Mouse (Mus musculus) MEL (cell line): ENCODE measurements around the gene Cacna1c. TPM values are rescaled to one million over a fixed set of nuclear protein-coding genes. Genes with fewer than 3 reads are reported as not detected.

ENCODE experiments used
- DNase-seq: peaks from one replicate; pipeline ENCODE4 v3.0.0; 2011; ENCODE audit warnings: low read depth, low spot score
- H3K27ac ChIP-seq: 2 replicates; pipeline ENCODE4 v1.5.1; 2012; ENCODE audit warnings: low read depth, mild to moderate bottlenecking, control low read depth, low read length, moderate library complexity; ENCODE audit not compliant: control insufficient read depth
- H3K27me3 ChIP-seq, 2 experiments: fragments of 150-350 bp in 1 of 2; sonication (generic) in 1 of 2; 2 replicates each; pipeline ENCODE4 v1.6.1; 2012; ENCODE audit warnings: low read length in 2 of 2, mild to moderate bottlenecking in 2 of 2, improper control_type of control experiment in 1 of 2, moderate library complexity in 1 of 2; ENCODE audit not compliant: insufficient read depth in 2 of 2, control insufficient read depth in 1 of 2
- H3K36me3 ChIP-seq, 2 experiments: 2 replicates each; pipeline ENCODE4 v1.6.1; 2012 to 2014; ENCODE audit warnings: low read length in 2 of 2, improper control_type of control experiment in 1 of 2, inconsistent platforms in 1 of 2, mild to moderate bottlenecking in 1 of 2; ENCODE audit not compliant: insufficient read depth in 2 of 2, control insufficient read depth in 1 of 2
- H3K4me1 ChIP-seq, 2 experiments: fragments of 150-350 bp in 1 of 2; sonication (generic) in 1 of 2; 2 replicates each; pipeline ENCODE4 v1.6.1; 2012; ENCODE audit warnings: low read length in 2 of 2, improper control_type of control experiment in 1 of 2, mild to moderate bottlenecking in 1 of 2; ENCODE audit not compliant: insufficient read depth in 2 of 2, control insufficient read depth in 1 of 2
- H3K4me3 ChIP-seq, 2 experiments: fragments of 150-350 bp in 1 of 2; sonication (generic) in 1 of 2; 2 replicates each; pipeline ENCODE4 v1.5.1; 2012; ENCODE audit warnings: low read depth in 2 of 2, low read length in 2 of 2, mild to moderate bottlenecking in 2 of 2, moderate library complexity in 2 of 2, control low read depth in 1 of 2, improper control_type of control experiment in 1 of 2; ENCODE audit not compliant: control insufficient read depth in 1 of 2, insufficient read depth in 1 of 2
- H3K79me2 ChIP-seq: 2 replicates; pipeline ENCODE4 v1.6.1; 2012; ENCODE audit warnings: mild to moderate bottlenecking, low read length, moderate library complexity; ENCODE audit not compliant: control insufficient read depth, poor library complexity, insufficient read depth
- H3K9ac ChIP-seq: 2 replicates; pipeline ENCODE4 v1.6.1; 2012; ENCODE audit warnings: low read depth, mild to moderate bottlenecking, control low read depth, low read length, moderate library complexity; ENCODE audit not compliant: control insufficient read depth, poor library complexity, severe bottlenecking
- H3K9me3 ChIP-seq: fragments of 150-350 bp; sonication (generic); replicated peaks from 2 replicates; pipeline ENCODE4 v1.6.1; 2012; ENCODE audit warnings: mild to moderate bottlenecking, low read length, improper control_type of control experiment, moderate library complexity; ENCODE audit not compliant: insufficient read depth
- BHLHE40 ChIP-seq: IDR thresholded peaks from 2 replicates; pipeline ENCODE4 v1.6.1; 2012; ENCODE audit warnings: low read depth, mild to moderate bottlenecking, inconsistent platforms, low read length, improper control_type of control experiment, borderline replicate concordance
- CHD1 ChIP-seq: IDR thresholded peaks from 2 replicates; pipeline ENCODE4 v1.6.1; 2012; ENCODE audit warnings: low read depth, mild to moderate bottlenecking, inconsistent platforms, low read length, improper control_type of control experiment
- CHD2 ChIP-seq: IDR thresholded peaks from 2 replicates; pipeline ENCODE4 v1.6.1; 2011; ENCODE audit warnings: low read length, improper control_type of control experiment
- CTCF ChIP-seq, 3 experiments: IDR thresholded peaks in 2 of 3; conservative IDR thresholded peaks in 1 of 3; 2 replicates each; pipeline ENCODE4 v1.5.1; 2011 to 2012; ENCODE audit warnings: low read length in 3 of 3, low read depth in 2 of 3, mild to moderate bottlenecking in 2 of 3, improper control_type of control experiment in 1 of 3, inconsistent platforms in 1 of 3, mixed read lengths in 1 of 3, moderate library complexity in 1 of 3; ENCODE audit not compliant: control insufficient read depth in 1 of 3, insufficient read depth in 1 of 3, poor library complexity in 1 of 3, severe bottlenecking in 1 of 3
- E2F4 ChIP-seq: IDR thresholded peaks from 2 replicates; pipeline ENCODE4 v1.6.1; 2011; ENCODE audit warnings: low read depth, low read length, improper control_type of control experiment, borderline replicate concordance
- ELF1 ChIP-seq: IDR thresholded peaks from 2 replicates; pipeline ENCODE4 v1.6.1; 2014; ENCODE audit warnings: low read depth, mild to moderate bottlenecking, inconsistent platforms, low read length, improper control_type of control experiment, moderate library complexity
- EP300 ChIP-seq, 2 experiments: IDR thresholded peaks; 2 replicates each; pipeline ENCODE4 v1.6.1; 2011; ENCODE audit warnings: improper control_type of control experiment in 2 of 2, low read length in 2 of 2, low read depth in 1 of 2, mild to moderate bottlenecking in 1 of 2
- ETS1 ChIP-seq: IDR thresholded peaks from 2 replicates; pipeline ENCODE4 v1.6.1; 2012; ENCODE audit warnings: low read depth, mild to moderate bottlenecking, inconsistent platforms, low read length, improper control_type of control experiment, moderate library complexity
- GATA1 ChIP-seq: IDR thresholded peaks from 2 replicates; pipeline ENCODE4 v1.6.1; 2011; ENCODE audit warnings: low read depth, low read length, improper control_type of control experiment
- HCFC1 ChIP-seq: IDR thresholded peaks from 2 replicates; pipeline ENCODE4 v1.6.1; 2012; ENCODE audit warnings: low read depth, mild to moderate bottlenecking, inconsistent platforms, low read length, improper control_type of control experiment, moderate library complexity
- KAT2A ChIP-seq: conservative IDR thresholded peaks from 2 replicates; pipeline ENCODE4 v1.6.1; 2012; ENCODE audit warnings: low read depth, low read length, improper control_type of control experiment, inconsistent platforms
- MAZ ChIP-seq: IDR thresholded peaks from 2 replicates; pipeline ENCODE4 v1.6.1; 2012; ENCODE audit warnings: low read depth, mild to moderate bottlenecking, inconsistent platforms, low read length, improper control_type of control experiment
- MEF2A ChIP-seq: IDR thresholded peaks from 2 replicates; pipeline ENCODE4 v1.6.1; 2014; ENCODE audit warnings: low read depth, mild to moderate bottlenecking, inconsistent platforms, low read length, improper control_type of control experiment; ENCODE audit not compliant: poor library complexity, insufficient replicate concordance, severe bottlenecking; ENCODE audit errors: extremely low read depth
- MYB ChIP-seq: IDR thresholded peaks from 2 replicates; pipeline ENCODE4 v1.6.1; 2011; ENCODE audit warnings: mild to moderate bottlenecking, low read depth, low read length, improper control_type of control experiment
- MYC ChIP-seq: IDR thresholded peaks from 2 replicates; pipeline ENCODE4 v1.6.1; 2011; ENCODE audit warnings: low read depth, mild to moderate bottlenecking, low read length, improper control_type of control experiment, moderate library complexity
- NELFE ChIP-seq: IDR thresholded peaks from 2 replicates; pipeline ENCODE4 v1.6.1; 2011; ENCODE audit warnings: low read depth, low read length, improper control_type of control experiment
- POLR2A ChIP-seq, 2 experiments: IDR thresholded peaks; 2 replicates each; pipeline ENCODE4 v1.6.1; 2011 to 2012; ENCODE audit warnings: low read length in 2 of 2, mild to moderate bottlenecking in 2 of 2, control low read depth in 1 of 2, improper control_type of control experiment in 1 of 2, low read depth in 1 of 2, moderate library complexity in 1 of 2; ENCODE audit not compliant: control insufficient read depth in 1 of 2, insufficient read depth in 1 of 2, poor library complexity in 1 of 2
- POLR2AphosphoS5 ChIP-seq: IDR thresholded peaks from 2 replicates; pipeline ENCODE4 v1.6.1; 2012; ENCODE audit warnings: low read depth, borderline replicate concordance, mild to moderate bottlenecking, inconsistent platforms, low read length, moderate library complexity, mixed read lengths
- RAD21 ChIP-seq: IDR thresholded peaks from 2 replicates; pipeline ENCODE4 v1.6.1; 2011; ENCODE audit warnings: mild to moderate bottlenecking, low read depth, low read length, improper control_type of control experiment
- SIN3A ChIP-seq: IDR thresholded peaks from 2 replicates; pipeline ENCODE4 v1.6.1; 2012; ENCODE audit warnings: low read length, improper control_type of control experiment, inconsistent platforms
- SMC3 ChIP-seq: IDR thresholded peaks from 2 replicates; pipeline ENCODE4 v1.6.1; 2011; ENCODE audit warnings: low read depth, low read length, improper control_type of control experiment
- TAL1 ChIP-seq: IDR thresholded peaks from 2 replicates; pipeline ENCODE4 v1.6.1; 2012; ENCODE audit warnings: mild to moderate bottlenecking, inconsistent platforms, low read length, moderate library complexity, mixed read lengths
- TCF12 ChIP-seq: IDR thresholded peaks from 2 replicates; pipeline ENCODE4 v1.6.1; 2014; ENCODE audit warnings: low read depth, mild to moderate bottlenecking, inconsistent platforms, low read length, improper control_type of control experiment, moderate library complexity
- UBTF ChIP-seq: IDR thresholded peaks from 2 replicates; pipeline ENCODE4 v1.6.1; 2012; ENCODE audit warnings: low read depth, mild to moderate bottlenecking, inconsistent platforms, low read length, improper control_type of control experiment, moderate library complexity, borderline replicate concordance; ENCODE audit not compliant: insufficient read depth
- USF1 ChIP-seq: IDR thresholded peaks from 2 replicates; pipeline ENCODE4 v1.6.1; 2014; ENCODE audit warnings: low read depth, mild to moderate bottlenecking, inconsistent platforms, low read length, improper control_type of control experiment, moderate library complexity
- USF2 ChIP-seq, 2 experiments: IDR thresholded peaks; 2 replicates each; pipeline ENCODE4 v1.6.1; 2011 to 2012; ENCODE audit warnings: improper control_type of control experiment in 2 of 2, low read length in 2 of 2, borderline replicate concordance in 1 of 2, inconsistent platforms in 1 of 2, low read depth in 1 of 2, mild to moderate bottlenecking in 1 of 2; ENCODE audit not compliant: insufficient read depth in 1 of 2
- ZC3H11A ChIP-seq: IDR thresholded peaks from 2 replicates; pipeline ENCODE4 v1.6.1; 2012; ENCODE audit warnings: low read depth, mild to moderate bottlenecking, inconsistent platforms, low read length, improper control_type of control experiment
- ZKSCAN1 ChIP-seq: IDR thresholded peaks from 2 replicates; pipeline ENCODE4 v1.6.1; 2012; ENCODE audit warnings: low read depth, mild to moderate bottlenecking, inconsistent platforms, low read length, improper control_type of control experiment, moderate library complexity
- ZNF384 ChIP-seq: IDR thresholded peaks from 2 replicates; pipeline ENCODE4 v1.6.1; 2012; ENCODE audit warnings: low read depth, mild to moderate bottlenecking, inconsistent platforms, low read length, improper control_type of control experiment
- polyA plus RNA-seq, 2 experiments: library from polyadenylated mRNA; stranded (reverse) in 1 of 2; unstranded in 1 of 2; fragments of >175 nt in 1 of 2; fragments of >200 nt in 1 of 2; gene quantifications; 2 replicates each; pipeline versions ENCODE4 v1.2.1 to v1.2.4; 2012; ENCODE audit warnings: low replicate concordance in 2 of 2, low read depth in 1 of 2; ENCODE audit not compliant: insufficient read length in 2 of 2, insufficient read depth in 1 of 2, missing spikeins in 1 of 2
- total RNA-seq: library from RNA; depleted of rRNA; stranded (reverse); fragments of 300-350 nt; gene quantifications from 2 replicates; pipeline ENCODE4 v1.2.3, GENCODE M21; 2012

Cacna1c gene
- total and polyA plus RNA-seq, 3 experiments: 3.4 to 4.4 TPM; not detected in 1

- H3K4me3 ChIP-seq: no peak overlapping the region
- H3K4me1 ChIP-seq: no peaks in the 10 kb centered on the region
- TF ChIP-seq SMC3: no peak
- TF ChIP-seq ZKSCAN1: no peak
- TF ChIP-seq HCFC1: no peak
- no peak for TF ChIP-seq CTCF (IDR thresholded peaks at IDR 0.05 in 2 of 3, conservative IDR thresholded peaks at IDR 0.05 in 1 of 3; ENCODE audit: control insufficient read depth in 1 of 3, insufficient read depth in 1 of 3, low read depth in 2 of 3, low read length in 3 of 3, poor library complexity in 1 of 3, severe bottlenecking in 1 of 3)
- TF ChIP-seq NELFE: no peak
- TF ChIP-seq TAL1: no peak
- no peak for TF ChIP-seq ZC3H11A
- no peak for TF ChIP-seq SIN3A
- TF ChIP-seq MEF2A: no peak
- no peak for TF ChIP-seq ELF1
- TF ChIP-seq RAD21: no peak
- TF ChIP-seq CHD2: no peak
- TF ChIP-seq POLR2AphosphoS5: no peak
- no peak for TF ChIP-seq CHD1
- no peak for TF ChIP-seq E2F4
- no peak for TF ChIP-seq ETS1
- no peak for TF ChIP-seq GATA1
- TF ChIP-seq USF1: no peak
- no peak overlapping the region for H3K27ac ChIP-seq
- no peak for DNase-seq
- H3K36me3 ChIP-seq: no peaks in the 10 kb centered on the region
- no peak overlapping the region for H3K9ac ChIP-seq
- no peaks in the 10 kb centered on the region for H3K27me3 ChIP-seq
- H3K79me2 ChIP-seq: no peaks in the 10 kb centered on the region
- H3K9me3 ChIP-seq: no peaks in the 10 kb centered on the region
Measured at GRCm38 (mm10) chr6:118638911-118639310, 557.3 kb downstream of the Cacna1c start.

- H3K4me1 ChIP-seq: no peaks in the 10 kb centered on the region
- no peak overlapping the region for H3K27ac ChIP-seq
- no peak overlapping the region for H3K4me3 ChIP-seq
- no peak for DNase-seq
- TF ChIP-seq ETS1 (no peak), ZNF384 (no peak), GATA1 (no peak), TAL1 (no peak), MYB (no peak), KAT2A (no peak), BHLHE40 (no peak), RAD21 (no peak), UBTF (no peak), CHD1 (no peak), CTCF (IDR thresholded peaks at IDR 0.05 in 2 of 3, conservative IDR thresholded peaks at IDR 0.05 in 1 of 3; ENCODE audit: control insufficient read depth in 1 of 3, insufficient read depth in 1 of 3, low read depth in 2 of 3, low read length in 3 of 3, poor library complexity in 1 of 3, severe bottlenecking in 1 of 3) (no peak), ZC3H11A (no peak), MAZ (no peak), USF2 (IDR thresholded peaks at IDR 0.05; ENCODE audit: borderline replicate concordance in 1 of 2, insufficient read depth in 1 of 2, low read depth in 1 of 2, low read length in 2 of 2) (no peak), POLR2A (IDR thresholded peaks at IDR 0.05; ENCODE audit: control insufficient read depth in 1 of 2, insufficient read depth in 1 of 2, low read depth in 1 of 2, low read length in 2 of 2, poor library complexity in 1 of 2) (no peak), MYC (no peak), EP300 (IDR thresholded peaks at IDR 0.05; ENCODE audit: low read depth in 1 of 2, low read length in 2 of 2) (no peak), NELFE (no peak), CHD2 (no peak), TCF12 (no peak)
- no peaks in the 10 kb centered on the region for H3K27me3 ChIP-seq
- no peaks in the 10 kb centered on the region for H3K9me3 ChIP-seq
- H3K36me3 ChIP-seq: no peaks in the 10 kb centered on the region
- no peaks in the 10 kb centered on the region for H3K79me2 ChIP-seq
- no peak overlapping the region for H3K9ac ChIP-seq
Measured at GRCm38 (mm10) chr6:118632491-118632890, 563.7 kb downstream of the Cacna1c start.
